Mouse (Mus musculus) heart, embryonic 15.5 days (tissue): Measurements from ENCODE around the gene Parn. TPM values are rescaled to one million over a fixed set of nuclear protein-coding genes. Genes with fewer than 3 reads are reported as not detected.
"Not testable (repeated sequence)": the region's sequence is repeated elsewhere in the genome, so short reads cannot be mapped to it uniquely, and the experiment has no call there.

Source experiments
- ATAC-seq: fragments of 200-750 bp; cut with Nextera tagmentation; replicated peaks from 2 replicates; pipeline ENCODE4 v1.8.0; 2017; ENCODE audit warnings: low read depth, moderate TSS enrichment; ENCODE audit not compliant: insufficient number of reproducible peaks, insufficient read depth, low FRiP score
- H3K27ac ChIP-seq: fragments of 300-500 bp; sonication (generic); 2 replicates; pipeline ENCODE4 v1.5.1; 2015; ENCODE audit warnings: mild to moderate bottlenecking, inconsistent platforms
- H3K27me3 ChIP-seq: fragments of 300-500 bp; sonication (generic); 2 replicates; pipeline ENCODE4 v1.6.1; 2015; ENCODE audit warnings: inconsistent platforms
- H3K36me3 ChIP-seq: fragments of 300-500 bp; sonication (generic); 2 replicates; pipeline ENCODE4 v1.6.1; 2015; ENCODE audit warnings: mild to moderate bottlenecking, inconsistent platforms
- H3K4me1 ChIP-seq: fragments of 300-500 bp; sonication (generic); replicated peaks from 2 replicates; pipeline ENCODE4 v1.6.1; 2015; ENCODE audit warnings: inconsistent platforms
- H3K4me2 ChIP-seq: fragments of 300-500 bp; sonication (generic); 2 replicates; pipeline ENCODE4 v1.6.1; 2015; ENCODE audit warnings: inconsistent platforms, mild to moderate bottlenecking, moderate library complexity
- H3K4me3 ChIP-seq: fragments of 300-500 bp; sonication (generic); 2 replicates; pipeline ENCODE4 v1.5.1; 2015; ENCODE audit warnings: mild to moderate bottlenecking, inconsistent platforms
- H3K9ac ChIP-seq: fragments of 300-500 bp; sonication (generic); 2 replicates; pipeline ENCODE4 v1.6.1; 2015; ENCODE audit warnings: mild to moderate bottlenecking, inconsistent platforms
- H3K9me3 ChIP-seq: fragments of 300-500 bp; sonication (generic); replicated peaks from 2 replicates; pipeline ENCODE4 v1.6.1; 2016; ENCODE audit warnings: inconsistent platforms
- WGBS: fragments of 180-500 bp; shearing (Covaris S2); methylation state at CpG from one replicate; pipeline ENCODE4 v1.1.7; 2015; ENCODE audit warnings: mixed read lengths; 5-methylcytosine and 5-hydroxymethylcytosine counted together
- polyA plus RNA-seq: library from polyadenylated mRNA; unstranded; fragments of >200 nt; fragmentation: Nextera tagmentation; extraction: Ambion mirVana; gene quantifications from 2 replicates; pipeline ENCODE4 v1.2.1, GENCODE M21; 2015

Parn gene
- polyA plus RNA-seq, 1 experiment from 2014 or later, result 25.6 TPM

DNA sequence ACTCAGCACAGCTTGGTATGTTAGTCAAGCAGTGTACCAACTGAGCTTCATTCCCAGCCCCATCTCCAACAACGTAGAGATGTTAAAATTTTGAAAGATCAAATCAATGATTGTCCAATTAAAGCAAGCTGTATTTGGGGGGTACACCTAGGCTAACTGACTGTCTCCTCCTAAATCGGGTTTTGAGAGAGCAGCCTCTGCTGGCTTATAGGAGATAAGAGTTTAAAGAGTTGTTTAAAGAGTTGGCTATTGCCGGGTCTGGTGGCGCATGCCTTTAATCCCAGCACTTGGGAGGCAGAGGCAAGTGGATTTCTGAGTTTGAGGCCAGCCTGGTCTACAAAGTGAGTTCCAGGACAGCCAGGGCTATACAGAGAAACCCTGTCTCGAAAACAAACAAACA, 2.9 kb upstream of the Parn start:
- H3K36me3 ChIP-seq, H3K9me3 ChIP-seq, ATAC-seq, H3K27ac ChIP-seq, H3K9ac ChIP-seq, H3K27me3 ChIP-seq: not testable (repeated sequence)
- peak overlapping the region; percentile 95; the same call in 1 of the 2 replicates for H3K4me3 ChIP-seq
- H3K4me1 ChIP-seq, result peaks cover 24% of the 10 kb centered on the region
- H3K4me2 ChIP-seq, result peak overlapping the region; percentile 65
- 64% methylated on average over 5 of the region's 5 CpGs for WGBS

DNA sequence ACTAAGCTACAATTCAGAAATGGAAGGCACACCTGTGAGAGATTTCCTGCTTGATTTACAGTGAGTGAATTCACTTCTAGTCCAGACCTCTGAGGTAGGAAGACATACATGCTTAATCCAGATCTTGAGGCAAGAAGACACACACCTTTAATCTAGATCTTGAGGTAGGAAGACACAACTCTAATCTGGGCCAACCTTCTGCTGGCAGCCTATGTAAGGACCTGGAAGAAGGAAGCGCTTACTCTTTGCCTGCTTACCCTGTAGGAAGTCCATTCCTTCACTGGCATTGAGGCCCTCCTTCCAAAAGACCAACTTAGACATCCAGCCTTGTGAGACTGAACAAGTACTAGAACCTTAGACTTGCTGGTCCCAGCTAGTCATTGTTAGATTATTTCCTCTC, 1.3 kb upstream of the Parn start:
- H3K27me3 ChIP-seq, result no peaks in the 10 kb centered on the region
- no peak overlapping the region for H3K4me2 ChIP-seq
- ATAC-seq, result no peak
- H3K9me3 ChIP-seq, result no peaks in the 10 kb centered on the region
- no peak overlapping the region for H3K27ac ChIP-seq
- 83% methylated on average over 1 of the region's 1 CpGs for WGBS
- no peak overlapping the region for H3K9ac ChIP-seq
- no peak overlapping the region for H3K4me3 ChIP-seq
- H3K4me1 ChIP-seq, result peaks cover 24% of the 10 kb centered on the region
- H3K36me3 ChIP-seq, result peaks cover 14% of the 10 kb centered on the region; the same call in 1 of the 2 replicates

- peak overlapping the region; percentile 65 for H3K4me3 ChIP-seq
These were observed 585 bp upstream of the Parn start for GRCm38 (mm10) chr16:13668402-13669108.

GRCm38 (mm10) chr16:13660736-13661135, 7.2 kb downstream of the Parn start:
- no peak overlapping the region for H3K9ac ChIP-seq
- no peaks in the 10 kb centered on the region for H3K4me1 ChIP-seq
- H3K4me3 ChIP-seq, result no peak overlapping the region
- H3K9me3 ChIP-seq, result no peaks in the 10 kb centered on the region
- 90% methylated on average over 9 of the region's 9 CpGs for WGBS
- H3K27me3 ChIP-seq, result no peaks in the 10 kb centered on the region
- H3K27ac ChIP-seq, result no peak overlapping the region
- no peak for ATAC-seq
- H3K36me3 ChIP-seq, result peaks cover 52% of the 10 kb centered on the region
- no peak overlapping the region for H3K4me2 ChIP-seq

More at GRCm38 (mm10) chr16:13668402-13669108, 585 bp upstream of the Parn start:
- Histone ChIP-seq H3K36me3 (peaks cover 15% of the 10 kb centered on the region; the same call in 1 of the 2 replicates), H3K9me3 (no peaks in the 10 kb centered on the region), H3K27ac (peak overlapping the region; percentile 50), H3K4me2 (peak overlapping the region; percentile 77), H3K27me3 (no peaks in the 10 kb centered on the region), H3K4me1 (peaks cover 24% of the 10 kb centered on the region), H3K9ac (peak overlapping the region; percentile 65; the same call in 1 of the 2 replicates)
- 70% methylated on average over 10 of the region's 10 CpGs for WGBS
- no peak for ATAC-seq

- H3K4me1 ChIP-seq, result no peaks in the 10 kb centered on the region
- no peak for ATAC-seq
- no peaks in the 10 kb centered on the region for H3K9me3 ChIP-seq
- H3K4me2 ChIP-seq, result no peak overlapping the region
- whole genome bisulfite sequencing, result 92% methylated on average over 3 of the region's 3 CpGs
- H3K27ac ChIP-seq, result no peak overlapping the region
- H3K4me3 ChIP-seq, result no peak overlapping the region
- H3K9ac ChIP-seq, result no peak overlapping the region
- H3K36me3 ChIP-seq, result peaks cover 60% of the 10 kb centered on the region
- no peaks in the 10 kb centered on the region for H3K27me3 ChIP-seq
These were observed 9.1 kb downstream of the Parn start for GRCm38 (mm10) chr16:13658886-13659285.

GRCm38 (mm10) chr16:13645930-13646329, 22.0 kb downstream of the Parn start:
- WGBS, result 85% methylated on average over 4 of the region's 4 CpGs

DNA sequence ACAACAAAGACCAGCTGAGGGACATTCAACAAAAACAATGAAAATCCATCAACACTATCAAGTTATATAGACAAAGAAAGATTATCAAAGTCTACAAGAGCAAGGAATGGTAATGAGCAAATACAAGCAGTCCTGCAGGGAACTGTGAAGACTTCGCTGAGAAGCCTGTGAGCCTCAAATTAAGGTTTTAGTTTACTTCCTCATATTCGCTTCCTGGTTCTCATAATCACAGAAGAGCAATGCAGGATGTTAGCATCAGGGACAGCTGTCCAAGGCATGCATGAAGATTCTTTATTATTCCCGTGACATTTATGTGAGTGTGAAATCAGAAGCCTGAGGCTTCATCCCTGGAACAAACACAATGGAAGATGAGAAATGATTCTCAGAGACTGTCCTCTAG, 23.5 kb downstream of the Parn start:
- Histone ChIP-seq H3K4me1 (no peaks in the 10 kb centered on the region), H3K36me3 (peaks cover 36% of the 10 kb centered on the region), H3K27me3 (no peaks in the 10 kb centered on the region), H3K9me3 (no peaks in the 10 kb centered on the region), H3K4me3 (no peak overlapping the region), H3K27ac (no peak overlapping the region), H3K9ac (no peak overlapping the region), H3K4me2 (no peak overlapping the region)
- 87% methylated on average over 3 of the region's 3 CpGs for WGBS
- ATAC-seq, result no peak

More at GRCm38 (mm10) chr16:13645930-13646329, 22.0 kb downstream of the Parn start:
- no peaks in the 10 kb centered on the region for H3K4me1 ChIP-seq
- no peak for ATAC-seq
- H3K4me3 ChIP-seq, result no peak overlapping the region
- H3K36me3 ChIP-seq, result peaks cover 49% of the 10 kb centered on the region
- no peak overlapping the region for H3K27ac ChIP-seq
- no peak overlapping the region for H3K4me2 ChIP-seq
- H3K9me3 ChIP-seq, result no peaks in the 10 kb centered on the region
- no peaks in the 10 kb centered on the region for H3K27me3 ChIP-seq
- no peak overlapping the region for H3K9ac ChIP-seq

GRCm38 (mm10) chr16:13640064-13640463, 27.9 kb downstream of the Parn start:
- no peak for ATAC-seq
- Histone ChIP-seq H3K9me3 (no peaks in the 10 kb centered on the region), H3K36me3 (peaks cover 28% of the 10 kb centered on the region; the same call in 1 of the 2 replicates), H3K4me1 (no peaks in the 10 kb centered on the region), H3K9ac (no peak overlapping the region), H3K27me3 (no peaks in the 10 kb centered on the region), H3K4me2 (no peak overlapping the region), H3K27ac (no peak overlapping the region), H3K4me3 (no peak overlapping the region)
- 74% methylated on average over 7 of the region's 7 CpGs for WGBS

DNA sequence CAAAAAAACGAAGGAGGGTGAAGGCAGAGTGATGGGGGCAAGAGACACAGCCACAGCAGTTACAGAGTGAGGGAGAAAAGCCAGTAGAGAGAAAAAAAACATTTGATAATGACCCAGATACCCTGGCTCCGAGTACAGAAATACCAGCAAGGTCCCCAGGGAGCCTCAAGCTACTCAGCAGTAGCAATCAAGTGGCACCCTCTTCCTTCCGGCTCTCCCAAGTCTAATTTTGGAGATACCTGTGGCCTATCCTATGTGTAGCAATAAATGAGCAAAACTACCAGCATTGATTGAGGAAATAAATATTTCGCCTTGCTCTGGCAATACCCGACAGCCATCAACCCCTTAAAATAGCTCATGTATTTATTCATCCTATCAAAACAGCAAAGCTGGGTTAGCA, 28.5 kb downstream of the Parn start:
- no peak overlapping the region for H3K4me2 ChIP-seq
- WGBS, result 78% methylated on average over 5 of the region's 5 CpGs
- no peak for ATAC-seq

DNA sequence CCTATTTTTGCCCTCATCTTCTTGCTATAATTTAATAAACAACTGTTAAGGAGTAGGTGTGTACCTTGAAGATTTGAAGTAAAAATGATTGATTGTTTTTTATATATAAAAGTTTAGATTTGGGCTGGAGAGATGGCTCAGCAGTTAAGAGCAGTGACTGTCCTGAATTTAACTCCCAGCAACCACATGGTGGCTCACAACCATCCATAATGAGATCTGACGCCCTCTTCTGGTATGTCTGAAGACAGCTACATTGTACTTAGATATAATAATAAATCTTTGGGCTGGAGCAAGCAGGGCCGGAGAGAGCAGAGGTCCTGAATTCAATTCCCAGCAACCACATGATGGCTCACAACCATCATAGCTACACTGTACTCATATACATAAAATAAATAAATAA, 29.8 kb downstream of the Parn start:
- not testable (repeated sequence) for H3K4me1 ChIP-seq, H3K4me2 ChIP-seq, ATAC-seq, H3K9ac ChIP-seq, H3K27me3 ChIP-seq, H3K4me3 ChIP-seq, H3K9me3 ChIP-seq, H3K27ac ChIP-seq
- peaks cover 35% of the 10 kb centered on the region for H3K36me3 ChIP-seq
- 60% methylated on average over 2 of the region's 2 CpGs for WGBS

More for the DNA sequence above, 28.5 kb downstream of the Parn start:
- no peak overlapping the region for H3K9ac ChIP-seq
- H3K4me3 ChIP-seq, result no peak overlapping the region
- H3K27me3 ChIP-seq, result no peaks in the 10 kb centered on the region
- H3K36me3 ChIP-seq, result peaks cover 32% of the 10 kb centered on the region; the same call in 1 of the 2 replicates
- H3K9me3 ChIP-seq, result no peaks in the 10 kb centered on the region
- H3K4me1 ChIP-seq, result no peaks in the 10 kb centered on the region
- H3K27ac ChIP-seq, result no peak overlapping the region

- 48% methylated on average over 5 of the region's 5 CpGs for WGBS
- Histone ChIP-seq H3K9me3 (no peaks in the 10 kb centered on the region), H3K4me2 (no peak overlapping the region), H3K4me1 (no peaks in the 10 kb centered on the region), H3K4me3 (no peak overlapping the region), H3K36me3 (peaks cover 65% of the 10 kb centered on the region), H3K27ac (no peak overlapping the region), H3K9ac (no peak overlapping the region), H3K27me3 (no peaks in the 10 kb centered on the region)
- no peak for ATAC-seq
These were observed 39.6 kb downstream of the Parn start for GRCm38 (mm10) chr16:13628345-13628744.
